Mouse (Mus musculus) adipocyte (in vitro differentiated cells): ENCODE results near the gene Ccdc177.

Experiments used
- DNase-seq: peaks from one replicate; pipeline ENCODE4 v3.0.0-alpha.2; 2016; ENCODE audit warnings: low spot score

The Ccdc177 gene

DNA sequence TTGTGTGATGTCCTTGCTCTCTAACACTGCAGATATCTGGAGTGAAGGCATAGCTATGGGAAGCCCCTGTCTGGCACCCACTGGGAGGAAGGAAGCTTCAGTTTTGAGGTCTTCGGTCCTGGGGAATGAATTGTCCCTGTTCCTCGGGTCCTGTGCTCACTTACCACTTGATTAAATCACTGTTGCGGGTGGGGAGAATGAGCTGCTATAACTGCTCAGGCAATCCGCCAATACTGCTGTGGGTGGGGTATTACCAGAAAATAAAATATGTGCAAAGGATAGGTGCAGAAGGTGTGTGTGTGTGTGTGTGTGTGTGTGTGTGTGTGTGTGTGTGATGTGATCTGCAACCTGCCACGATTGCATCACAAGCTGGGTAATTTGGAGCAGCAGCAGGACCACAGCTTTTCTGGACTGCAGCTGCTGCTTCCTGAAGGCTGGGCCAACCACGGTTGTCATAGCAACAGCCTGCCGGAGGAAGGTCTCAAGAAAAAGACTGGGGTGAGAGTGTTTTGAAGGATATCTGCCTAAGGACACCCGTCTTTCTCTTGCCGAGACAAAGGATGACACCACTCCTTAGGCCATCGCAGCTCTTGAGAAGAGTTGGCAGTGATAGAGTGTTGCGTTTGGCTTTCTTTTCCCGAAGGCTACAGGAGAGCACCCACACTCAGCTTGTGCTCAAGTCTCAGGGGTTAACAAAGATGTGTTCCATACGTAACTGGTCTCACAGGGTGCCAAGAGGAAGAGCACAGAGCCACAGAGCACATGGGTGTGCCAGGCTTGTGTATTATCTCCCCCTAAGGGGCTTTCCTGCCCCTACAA is 23.8 kb downstream of the Ccdc177 start:
- no peak for DNase-seq

DNA sequence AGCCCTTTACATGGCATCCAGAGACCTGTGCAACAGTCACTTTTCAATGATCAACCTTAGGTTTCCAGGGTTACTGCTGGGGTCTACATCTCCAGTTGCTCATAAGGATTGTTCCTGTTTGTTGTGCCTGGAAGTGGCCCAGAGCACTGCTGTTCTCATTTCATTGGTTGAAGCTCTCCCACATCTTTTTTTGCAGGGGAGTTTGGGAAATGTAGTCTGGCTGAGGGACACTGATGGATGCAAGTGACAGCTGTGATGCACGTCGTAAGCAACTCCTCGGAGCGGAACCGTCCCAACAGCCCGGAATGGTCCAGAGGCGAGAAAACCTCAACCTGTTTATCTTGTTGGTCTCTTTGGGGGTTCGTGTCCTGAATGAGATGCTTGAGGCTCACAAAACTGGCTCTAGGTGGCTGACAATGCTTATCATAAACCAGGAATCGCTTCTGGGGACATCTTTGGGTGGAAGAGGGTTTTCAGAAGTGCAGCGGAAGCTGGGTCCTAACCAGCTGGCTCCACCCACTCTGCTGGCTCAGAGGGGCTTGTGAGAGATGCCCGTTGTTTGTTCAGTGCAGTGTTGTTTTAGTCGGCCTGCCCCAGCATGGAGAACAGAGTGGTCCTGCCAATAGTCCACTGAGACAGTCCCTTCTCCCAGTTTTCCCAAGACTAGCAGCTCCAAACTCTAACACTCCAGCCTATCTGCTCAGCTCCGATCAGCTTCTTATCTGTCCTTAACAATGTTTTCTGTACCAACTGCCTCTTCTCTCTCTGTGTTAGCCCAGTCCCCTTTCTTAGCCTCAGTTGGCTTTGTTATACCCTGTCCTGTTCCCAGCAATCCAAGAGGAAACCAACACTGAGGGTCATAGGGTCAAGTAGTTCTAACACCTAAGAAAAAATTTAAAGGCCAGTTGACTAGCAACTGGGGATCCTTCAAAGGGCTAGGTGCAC is 25.7 kb downstream of the Ccdc177 start:
- DNase-seq: no peak

GRCm38 (mm10) chr12:80730567-80730966 is 29.9 kb downstream of the Ccdc177 start:
- no peak for DNase-seq

DNA sequence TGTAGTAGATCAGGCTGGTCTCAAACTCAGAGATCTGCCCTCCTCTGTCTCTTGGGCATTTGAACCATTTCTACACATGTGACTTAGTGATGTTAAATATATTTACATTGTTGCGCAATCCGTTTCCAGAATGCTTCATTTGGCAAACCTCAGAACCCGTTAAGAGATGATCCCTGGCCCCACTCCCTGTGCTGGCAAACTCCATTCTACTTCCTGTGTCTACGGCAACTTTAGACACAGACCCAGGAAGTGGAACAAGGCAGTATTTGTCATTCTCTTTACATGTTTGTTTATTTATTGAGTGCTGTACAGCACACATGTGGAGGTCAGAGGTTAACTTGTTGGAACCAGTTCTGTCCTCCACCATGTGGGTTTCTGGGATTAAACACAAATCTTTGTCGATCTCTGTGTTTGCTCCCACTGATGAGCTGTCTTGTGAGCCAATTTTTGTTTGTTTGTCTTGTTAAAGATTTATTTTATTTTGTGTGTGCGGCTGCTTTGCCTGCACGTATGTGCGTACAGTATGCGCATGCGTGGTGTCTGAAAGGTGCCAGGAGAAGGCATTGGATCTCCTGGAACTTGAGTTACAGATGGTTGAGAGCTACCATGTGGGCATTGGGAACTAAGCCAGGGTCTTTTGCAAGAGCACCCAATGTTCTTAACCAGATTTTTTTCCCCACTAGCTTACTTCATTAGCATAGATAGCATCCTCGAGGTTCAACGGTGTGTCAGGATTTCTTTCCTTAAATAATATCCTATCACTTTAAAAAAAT is 30.5 kb downstream of the Ccdc177 start:
- peak; percentile 25 for DNase-seq

DNA sequence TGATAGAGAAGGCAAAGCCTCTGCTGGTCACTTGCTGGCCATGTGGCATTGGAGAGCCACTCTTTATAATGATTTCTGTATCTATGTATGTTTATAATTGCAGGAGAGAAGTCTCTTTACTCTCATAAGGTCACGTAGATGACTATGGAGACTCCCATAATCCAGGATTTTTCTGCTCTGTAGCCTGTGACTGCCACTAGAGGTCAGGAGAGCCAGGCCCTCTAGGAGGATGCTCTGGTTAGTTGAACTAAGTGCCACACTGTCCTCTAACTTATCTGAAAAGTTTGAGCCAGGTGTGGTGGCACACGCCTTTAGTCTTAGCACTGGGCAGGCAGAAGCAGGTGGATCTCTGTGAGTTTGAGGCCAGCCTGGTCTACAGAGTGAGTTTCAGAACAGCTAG is 31.7 kb downstream of the Ccdc177 start:
- DNase-seq: peak; percentile 15

- DNase-seq: no peak
Observed at GRCm38 (mm10) chr12:80728207-80728606, 32.3 kb downstream of the Ccdc177 start.

GRCm38 (mm10) chr12:80724853-80725559 is 35.5 kb downstream of the Ccdc177 start:
- peak; percentile 81 for DNase-seq

DNA sequence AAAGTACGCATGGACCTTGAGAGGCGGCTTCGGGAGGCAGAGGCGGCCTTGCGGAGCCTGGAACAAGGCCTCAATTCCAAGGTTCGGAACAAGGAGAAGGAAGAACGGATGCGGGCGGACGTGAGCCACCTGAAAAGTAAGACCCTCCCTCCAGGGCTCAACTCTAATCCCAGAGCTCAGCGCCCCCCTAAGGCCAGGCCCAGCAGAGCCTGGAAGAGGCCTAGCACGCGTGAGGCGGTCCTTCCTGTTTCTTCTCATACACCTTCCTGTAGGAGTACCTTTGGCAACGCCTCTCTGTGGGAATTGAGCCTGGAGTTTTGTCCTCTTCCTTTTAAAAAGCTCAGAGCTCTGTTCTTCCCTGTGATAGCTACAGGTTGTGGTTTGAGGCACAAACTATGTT is 39.0 kb downstream of the Ccdc177 start:
- DNase-seq: no peak

DNA sequence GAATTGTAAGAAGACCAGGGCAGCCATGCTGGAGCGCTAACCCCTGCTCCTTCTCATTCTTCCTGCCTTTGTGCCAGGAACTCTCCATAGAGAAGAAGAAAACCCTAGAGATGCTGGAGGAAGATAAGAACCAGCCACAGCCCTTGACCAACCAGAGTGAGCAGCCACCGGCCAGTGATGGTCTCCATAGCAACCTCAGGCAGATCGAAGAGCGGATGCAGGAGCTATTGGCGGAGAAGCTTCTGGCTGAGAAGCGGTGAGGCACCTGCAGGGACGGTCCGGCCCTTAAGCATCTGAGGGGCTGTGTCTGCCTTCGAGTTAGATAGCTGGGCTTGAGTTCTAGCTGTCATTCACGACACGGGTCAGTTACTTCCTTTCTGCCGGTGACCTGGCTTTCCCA is 40.0 kb downstream of the Ccdc177 start:
- no peak for DNase-seq

DNA sequence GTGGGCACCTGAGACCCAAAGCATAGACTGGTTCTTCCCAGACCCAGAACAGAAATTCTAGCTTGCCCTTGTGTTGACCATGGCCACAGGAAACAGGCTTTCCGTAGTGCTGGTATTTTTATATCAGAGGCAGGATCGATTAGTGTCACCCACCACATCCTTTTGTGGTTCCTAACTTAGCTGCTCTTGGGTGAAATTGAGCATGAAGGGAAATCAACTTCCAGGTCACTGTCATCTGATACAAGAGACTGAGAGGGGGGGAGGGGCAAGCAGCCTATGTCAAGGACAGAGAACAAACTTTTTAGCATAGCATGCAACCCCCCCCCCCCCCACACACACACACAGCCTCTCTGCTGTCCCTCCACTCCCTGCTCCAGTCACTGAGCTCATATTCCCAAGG is 41.3 kb downstream of the Ccdc177 start:
- no peak for DNase-seq

GRCm38 (mm10) chr12:80715915-80716314 is 44.6 kb downstream of the Ccdc177 start:
- DNase-seq: no peak

DNA sequence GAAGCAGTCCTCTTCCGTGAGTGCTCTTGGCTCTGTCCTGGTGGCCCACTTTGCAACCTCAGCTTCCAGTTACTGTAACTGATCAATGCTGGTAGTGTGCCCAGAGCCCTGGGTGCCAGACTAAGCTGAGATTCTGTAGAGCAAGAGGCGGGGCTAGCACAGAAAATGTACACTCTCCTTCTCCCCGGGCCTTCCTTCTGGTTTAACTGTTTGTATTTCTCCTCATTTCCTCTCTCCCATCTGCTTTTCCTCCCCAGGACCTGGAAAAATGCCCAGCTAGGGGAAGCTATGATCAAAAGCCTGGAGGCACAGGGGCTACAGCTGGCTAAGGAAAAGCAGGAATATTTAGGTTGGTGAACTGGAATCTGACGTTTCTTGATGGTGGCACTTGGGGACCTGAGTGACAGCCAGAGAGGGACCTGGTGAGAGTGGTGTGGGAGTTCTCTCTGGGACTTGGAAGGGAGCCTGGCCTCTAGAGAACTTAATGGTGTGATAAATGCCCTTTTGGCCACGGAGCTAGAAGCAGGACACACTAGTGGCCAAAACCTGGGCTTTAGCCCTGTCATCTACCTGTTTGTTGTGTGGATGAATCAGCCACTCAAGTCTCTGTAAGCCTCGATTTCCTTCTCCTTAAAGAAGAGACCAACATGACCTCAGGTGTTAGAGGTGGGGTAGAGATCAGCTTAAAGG is 53.4 kb downstream of the Ccdc177 start:
- DNase-seq: no peak

GRCm38 (mm10) chr12:80706208-80706914 is 54.1 kb downstream of the Ccdc177 start:
- no peak for DNase-seq
